Mouse (Mus musculus) lung, embryonic 15.5 days (tissue): Measurements from ENCODE around the gene Cyba. TPM values are rescaled to one million over a fixed set of nuclear protein-coding genes. Genes with fewer than 3 reads are reported as not detected.

Source experiments
- ATAC-seq: fragments of 200-750 bp; cut with Nextera tagmentation; 2 replicates; pipeline ENCODE4 v1.8.0; 2017; ENCODE audit warnings: moderate number of reproducible peaks, borderline replicate concordance; ENCODE audit not compliant: low FRiP score, low TSS enrichment; ENCODE audit errors: extremely low read depth
- H3K27ac ChIP-seq: fragments of 300-500 bp; sonication (generic); 2 replicates; pipeline ENCODE4 v1.5.1; 2015; ENCODE audit warnings: moderate library complexity, mild to moderate bottlenecking, inconsistent platforms
- H3K27me3 ChIP-seq: fragments of 300-500 bp; sonication (generic); 2 replicates; pipeline ENCODE4 v1.6.1; 2015; ENCODE audit warnings: inconsistent platforms
- H3K36me3 ChIP-seq: fragments of 300-500 bp; sonication (generic); 2 replicates; pipeline ENCODE4 v1.6.1; 2015; ENCODE audit warnings: inconsistent platforms
- H3K4me1 ChIP-seq: fragments of 300-500 bp; sonication (generic); 2 replicates; pipeline ENCODE4 v1.6.1; 2015; ENCODE audit warnings: inconsistent platforms
- H3K4me2 ChIP-seq: fragments of 300-500 bp; sonication (generic); 2 replicates; pipeline ENCODE4 v1.6.1; 2015; ENCODE audit warnings: inconsistent platforms, mild to moderate bottlenecking, moderate library complexity
- H3K4me3 ChIP-seq: fragments of 300-500 bp; sonication (generic); 2 replicates; pipeline ENCODE4 v1.5.1; 2015; ENCODE audit warnings: mild to moderate bottlenecking, inconsistent platforms
- H3K9ac ChIP-seq: fragments of 300-500 bp; sonication (generic); 2 replicates; pipeline ENCODE4 v1.6.1; 2015; ENCODE audit warnings: inconsistent platforms
- H3K9me3 ChIP-seq: fragments of 300-500 bp; sonication (generic); 2 replicates; pipeline ENCODE4 v1.6.1; 2016; ENCODE audit warnings: inconsistent platforms
- WGBS: fragments of 180-500 bp; shearing (Covaris S2); methylation state at CpG from one replicate; pipeline ENCODE4 v1.1.7; 2015; 5-methylcytosine and 5-hydroxymethylcytosine counted together
- polyA plus RNA-seq: library from polyadenylated mRNA; unstranded; fragments of >200 nt; fragmentation: Nextera tagmentation; extraction: Ambion mirVana; gene quantifications from 2 replicates; pipeline ENCODE4 v1.2.1, GENCODE M21; 2015

Cyba gene
- polyA plus RNA-seq, 1 experiment from 2014 or later = 208 TPM

DNA sequence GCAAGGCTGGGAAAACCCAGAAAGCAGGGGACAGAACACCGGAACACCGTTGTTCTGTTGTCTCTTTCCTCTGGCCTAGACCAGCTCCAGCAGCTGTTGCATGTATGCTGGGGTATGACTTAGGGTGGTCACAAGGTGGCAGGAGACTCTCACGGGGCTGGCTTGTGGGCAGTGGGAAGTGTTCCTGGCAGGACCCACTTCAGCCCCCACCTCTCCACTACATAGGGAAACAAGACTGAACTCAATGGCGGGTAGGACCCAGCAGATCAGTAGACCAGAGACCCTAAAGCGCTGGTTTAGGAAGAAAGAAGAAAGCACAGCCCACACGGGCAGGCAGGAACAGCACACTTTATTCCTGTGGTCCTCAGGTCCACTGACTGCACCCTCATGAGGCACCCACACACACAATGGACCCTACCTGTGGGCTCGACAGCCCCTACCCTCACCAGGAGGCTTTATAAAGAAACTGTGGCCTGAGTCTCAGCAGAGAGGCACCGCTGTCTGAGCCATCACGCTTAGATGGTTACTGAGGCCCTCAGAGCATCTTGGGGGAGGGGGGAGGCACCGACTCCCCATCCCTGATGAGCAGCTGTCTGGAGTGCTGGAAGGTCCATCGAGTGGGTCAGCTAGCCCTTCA is 657 bp upstream of the Cyba start:
- peak overlapping the region; percentile 96 for H3K4me2 ChIP-seq
- H3K27me3 ChIP-seq = no peaks in the 10 kb centered on the region
- peak overlapping the region; percentile 75 for H3K27ac ChIP-seq
- H3K36me3 ChIP-seq = peaks cover 20% of the 10 kb centered on the region; the same call in 1 of the 2 replicates
- H3K9ac ChIP-seq = 0 out of 2 replicates have a peak overlapping the region, but pooled peaks have one; percentile 77
- WGBS = 55% methylated on average over 11 of the region's 11 CpGs
- ATAC-seq = peak; percentile 33; the same call in 1 of the 2 replicates
- no peaks in the 10 kb centered on the region for H3K9me3 ChIP-seq
- peak overlapping the region; percentile 69 for H3K4me3 ChIP-seq
- H3K4me1 ChIP-seq = peaks cover 28% of the 10 kb centered on the region

- Histone ChIP-seq H3K4me1 (peaks cover 24% of the 10 kb centered on the region), H3K36me3 (peaks cover 17% of the 10 kb centered on the region; the same call in 1 of the 2 replicates), H3K9ac (peak overlapping the region; percentile 77), H3K27ac (peak overlapping the region; percentile 75), H3K27me3 (no peaks in the 10 kb centered on the region), H3K4me3 (peak overlapping the region; percentile 69), H3K4me2 (peak overlapping the region; percentile 96), H3K9me3 (no peaks in the 10 kb centered on the region)
- WGBS = 24% methylated on average over 18 of the region's 18 CpGs
- peak; percentile 23; the same call in 1 of the 2 replicates for ATAC-seq
These were observed 862 bp downstream of the Cyba start for GRCm38 (mm10) chr8:122431694-122432442.

- ATAC-seq = no peak
- H3K27me3 ChIP-seq = no peaks in the 10 kb centered on the region
- H3K27ac ChIP-seq = no peak overlapping the region
- no peak overlapping the region for H3K4me3 ChIP-seq
- H3K4me2 ChIP-seq = no peak overlapping the region
- peaks cover 24% of the 10 kb centered on the region for H3K4me1 ChIP-seq
- no peaks in the 10 kb centered on the region for H3K9me3 ChIP-seq
- H3K9ac ChIP-seq = no peak overlapping the region
- peaks cover 7% of the 10 kb centered on the region; the same call in 1 of the 2 replicates for H3K36me3 ChIP-seq
- WGBS = 65% methylated on average over 3 of the region's 3 CpGs
These were observed 2.1 kb downstream of the Cyba start for GRCm38 (mm10) chr8:122430646-122431045.

DNA sequence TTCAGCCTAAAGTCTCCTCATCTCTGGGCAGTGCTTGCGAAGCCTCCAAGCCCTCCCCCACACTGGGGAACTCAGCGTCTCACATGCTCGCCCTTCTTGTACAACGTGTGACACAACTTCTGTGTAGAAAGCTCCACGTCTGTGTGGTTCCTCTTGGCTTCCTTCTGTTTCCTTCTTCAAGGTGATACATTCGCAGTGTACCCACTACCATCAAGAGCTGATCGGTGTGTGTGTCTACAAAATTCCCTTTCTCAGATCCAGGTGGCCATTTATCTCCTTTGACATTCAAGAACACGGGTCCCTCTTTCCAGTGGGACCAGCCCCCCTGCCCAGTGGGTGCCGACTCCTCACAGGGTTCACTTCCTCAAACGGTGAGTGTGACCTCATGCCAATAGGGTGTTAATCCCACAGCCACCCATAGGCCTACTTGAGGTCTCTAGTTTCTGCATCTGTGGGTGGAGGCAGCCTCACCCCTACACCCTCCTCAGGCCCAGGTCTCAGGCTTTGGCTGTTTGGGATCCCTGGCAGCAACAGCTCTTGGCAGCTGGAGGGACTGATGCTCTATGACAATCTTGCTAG is 2.6 kb downstream of the Cyba start:
- no peak for ATAC-seq
- H3K27ac ChIP-seq = no peak overlapping the region
- WGBS = 75% methylated on average over 10 of the region's 10 CpGs
- H3K4me3 ChIP-seq = no peak overlapping the region
- H3K27me3 ChIP-seq = no peaks in the 10 kb centered on the region
- H3K36me3 ChIP-seq = peaks cover 7% of the 10 kb centered on the region; the same call in 1 of the 2 replicates
- peaks cover 24% of the 10 kb centered on the region for H3K4me1 ChIP-seq
- H3K9ac ChIP-seq = no peak overlapping the region
- no peak overlapping the region for H3K4me2 ChIP-seq
- no peaks in the 10 kb centered on the region for H3K9me3 ChIP-seq

DNA sequence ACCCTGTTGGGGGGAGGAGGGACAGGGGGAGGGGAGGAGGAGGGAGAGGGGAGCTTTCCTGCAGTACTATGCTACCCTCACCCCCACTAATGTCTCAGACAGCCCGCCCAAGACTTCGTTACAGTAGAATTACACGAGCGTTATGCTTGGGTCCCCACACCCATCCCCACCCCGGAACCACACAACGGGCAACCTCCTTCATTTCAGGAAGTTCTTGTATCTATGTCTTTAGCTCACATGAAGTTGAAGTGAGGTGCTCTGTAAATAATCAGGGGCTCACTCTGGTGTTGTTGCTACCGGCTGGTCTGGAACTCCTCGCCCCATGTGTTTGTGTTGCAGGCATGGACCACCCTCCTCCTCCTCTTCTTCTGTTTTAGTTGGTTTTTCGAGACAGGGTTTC is 4.6 kb downstream of the Cyba start:
- WGBS = 83% methylated on average over 9 of the region's 9 CpGs
- Histone ChIP-seq H3K36me3 (no peaks in the 10 kb centered on the region), H3K27ac (no peak overlapping the region), H3K4me2 (no peak overlapping the region), H3K27me3 (no peaks in the 10 kb centered on the region), H3K9ac (no peak overlapping the region), H3K4me3 (no peak overlapping the region), H3K9me3 (no peaks in the 10 kb centered on the region), H3K4me1 (peaks cover 19% of the 10 kb centered on the region)
- ATAC-seq = no peak

DNA sequence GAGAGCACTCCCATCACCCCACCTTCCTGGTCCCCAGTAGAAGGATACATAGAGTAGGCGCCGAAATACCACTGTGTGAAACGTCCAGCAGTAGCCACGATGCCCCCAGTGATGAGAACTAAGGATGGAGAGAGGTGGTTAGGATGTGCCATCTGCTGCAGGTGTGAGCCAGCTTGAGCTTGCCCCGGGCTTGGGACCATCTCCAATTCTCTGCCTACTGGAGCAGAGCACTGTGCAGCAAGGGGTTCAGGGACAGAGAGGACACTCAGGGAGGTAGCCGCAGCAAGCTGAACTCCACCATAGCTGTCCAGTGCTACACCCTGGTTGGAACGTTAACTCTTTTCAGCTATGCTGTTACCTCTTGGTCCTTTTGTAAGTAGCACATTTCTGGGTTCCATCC is 5.1 kb downstream of the Cyba start:
- Histone ChIP-seq H3K9ac (no peak overlapping the region), H3K27ac (no peak overlapping the region), H3K4me2 (no peak overlapping the region), H3K27me3 (no peaks in the 10 kb centered on the region), H3K4me1 (peaks cover 13% of the 10 kb centered on the region), H3K4me3 (no peak overlapping the region), H3K9me3 (no peaks in the 10 kb centered on the region), H3K36me3 (no peaks in the 10 kb centered on the region)
- WGBS = 87% methylated on average over 7 of the region's 7 CpGs
- no peak for ATAC-seq

DNA sequence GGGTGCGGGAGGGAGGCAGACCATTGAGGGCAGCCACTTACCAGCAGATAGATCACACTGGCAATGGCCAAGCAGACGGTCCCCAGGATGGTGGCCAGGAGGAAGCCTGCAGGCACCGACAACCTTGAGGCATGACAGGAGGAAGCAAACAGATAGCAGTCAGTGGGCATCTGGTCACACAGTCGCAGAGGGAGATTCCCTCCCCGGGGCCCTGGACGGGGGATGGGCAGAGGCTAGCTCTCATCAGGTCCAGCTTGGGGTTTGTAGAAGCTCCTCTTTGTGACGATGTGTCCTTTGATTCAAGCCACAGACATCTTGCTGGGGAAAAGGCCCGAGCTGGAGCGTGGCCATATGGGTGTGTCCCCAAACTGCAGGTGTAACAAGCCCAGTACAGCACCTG is 6.6 kb downstream of the Cyba start:
- Histone ChIP-seq H3K9me3 (no peaks in the 10 kb centered on the region), H3K9ac (no peak overlapping the region), H3K27ac (no peak overlapping the region), H3K27me3 (no peaks in the 10 kb centered on the region), H3K4me3 (no peak overlapping the region), H3K4me2 (no peak overlapping the region), H3K4me1 (peaks cover under 1% of the 10 kb centered on the region), H3K36me3 (no peaks in the 10 kb centered on the region)
- no peak for ATAC-seq
- WGBS = 66% methylated on average over 9 of the region's 9 CpGs

GRCm38 (mm10) chr8:122423659-122424058 is 9.1 kb downstream of the Cyba start:
- Histone ChIP-seq H3K27me3 (no peaks in the 10 kb centered on the region), H3K4me3 (no peak overlapping the region), H3K9ac (no peak overlapping the region), H3K4me1 (0 out of 2 replicates have a peak, but pooled peaks cover 9% of the 10 kb centered on the region), H3K4me2 (no peak overlapping the region), H3K9me3 (no peaks in the 10 kb centered on the region), H3K36me3 (peaks cover 5% of the 10 kb centered on the region; the same call in 1 of the 2 replicates), H3K27ac (no peak overlapping the region)
- ATAC-seq = no peak
- 42% methylated on average over 5 of the region's 5 CpGs for WGBS

- Histone ChIP-seq H3K27ac (no peak overlapping the region), H3K9me3 (no peaks in the 10 kb centered on the region), H3K27me3 (no peaks in the 10 kb centered on the region), H3K4me1 (0 out of 2 replicates have a peak, but pooled peaks cover 9% of the 10 kb centered on the region), H3K4me3 (no peak overlapping the region), H3K36me3 (peaks cover 9% of the 10 kb centered on the region; the same call in 1 of the 2 replicates), H3K9ac (no peak overlapping the region), H3K4me2 (no peak overlapping the region)
- 79% methylated on average over 24 of the region's 24 CpGs for WGBS
- ATAC-seq = no peak
These were observed 9.5 kb downstream of the Cyba start for GRCm38 (mm10) chr8:122423217-122423616.

DNA sequence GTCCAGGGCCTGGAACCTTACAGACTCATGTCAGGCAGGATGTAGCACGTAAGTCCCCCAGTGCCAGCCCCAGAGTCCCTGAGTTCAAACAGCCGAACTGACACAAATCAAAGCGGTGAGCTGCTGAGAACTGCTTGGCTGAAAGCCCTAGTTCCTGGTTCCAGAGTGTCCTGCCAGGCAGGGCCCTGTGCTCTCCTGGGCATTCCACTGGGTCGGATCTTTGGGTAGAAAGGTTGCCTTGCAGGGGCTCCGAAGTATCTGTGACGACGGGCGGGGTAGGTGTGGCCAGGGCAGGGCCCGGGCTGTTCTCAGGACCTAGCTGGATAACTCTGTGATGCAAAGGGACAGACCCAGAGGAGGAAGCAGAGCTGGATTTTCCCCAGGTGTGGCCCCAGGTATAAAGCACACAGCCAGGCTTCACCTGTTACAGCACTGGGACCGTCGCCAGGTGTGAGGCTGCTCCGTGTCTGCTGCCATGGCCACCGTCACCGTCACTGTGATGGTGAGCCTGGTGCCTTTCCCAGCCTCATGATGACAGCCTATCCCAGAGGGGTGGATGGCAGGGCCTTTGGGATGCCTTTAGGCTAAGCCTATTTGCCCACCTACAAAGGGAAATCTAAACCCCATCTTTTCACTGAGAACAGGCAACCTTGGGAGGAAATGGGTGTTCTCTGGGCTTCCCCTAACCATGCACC is 11.2 kb downstream of the Cyba start, which contains the start of gene Il17c:
Gene Il17c, plus strand, starts transcription at position 645 of the 695 bp plus-strand sequence.
- Histone ChIP-seq H3K9ac (no peak within 1 kb of the TSS), H3K4me3 (no peak within 1 kb of the TSS), H3K4me2 (no peak within 1 kb of the TSS), H3K27me3 (no peaks in the 10 kb centered on the region), H3K9me3 (no peaks in the 10 kb centered on the region), H3K36me3 (peaks cover 20% of the 10 kb centered on the region; the same call in 1 of the 2 replicates), H3K4me1 (0 out of 2 replicates have a peak, but pooled peaks cover 9% of the 10 kb centered on the region), H3K27ac (no peak within 1 kb of the TSS)
- WGBS = 72% methylated on average over 14 of the region's 14 CpGs
- no peak for ATAC-seq

GRCm38 (mm10) chr8:122419881-122420555 is 12.7 kb downstream of the Cyba start:
- peaks cover 34% of the 10 kb centered on the region for H3K36me3 ChIP-seq
- 0 out of 2 replicates have a peak, but pooled peaks cover 9% of the 10 kb centered on the region for H3K4me1 ChIP-seq
- H3K9ac ChIP-seq = no peak overlapping the region
- H3K9me3 ChIP-seq = no peaks in the 10 kb centered on the region
- H3K27ac ChIP-seq = peak overlapping the region; percentile 15; the same call in 1 of the 2 replicates
- peak; percentile 12; the same call in 1 of the 2 replicates for ATAC-seq
- WGBS = 47% methylated on average over 9 of the region's 9 CpGs
- no peaks in the 10 kb centered on the region for H3K27me3 ChIP-seq
- H3K4me2 ChIP-seq = no peak overlapping the region
- H3K4me3 ChIP-seq = no peak overlapping the region
